Mouse (Mus musculus) myocyte (in vitro differentiated cells): ENCODE results near the gene Fbxw4. TPM values are rescaled to one million over a fixed set of nuclear protein-coding genes. Genes with fewer than 3 reads are reported as not detected.

Source experiments
- H3K27me3 ChIP-seq: one replicate; pipeline ENCODE4 v1.6.1; 2011; ENCODE audit not compliant: control insufficient read depth, insufficient read depth, insufficient read length
- H3K36me3 ChIP-seq: one replicate; pipeline ENCODE4 v1.6.1; 2011; ENCODE audit not compliant: control insufficient read depth, insufficient read depth
- H3K4me2 ChIP-seq: one replicate; pipeline ENCODE4 v1.6.1; 2011; ENCODE audit warnings: low read depth, control low read depth
- H3K4me3 ChIP-seq: one replicate; pipeline ENCODE4 v1.5.1; 2011; ENCODE audit warnings: mild to moderate bottlenecking, control low read depth, moderate library complexity
- H3K79me2 ChIP-seq: one replicate; pipeline ENCODE4 v1.6.1; 2011; ENCODE audit not compliant: control insufficient read depth, insufficient read depth
- H3ac ChIP-seq: one replicate; pipeline ENCODE4 v1.6.1; 2011; ENCODE audit not compliant: control insufficient read depth, insufficient read length
- CEBPB ChIP-seq: IDR thresholded peaks from 2 replicates; pipeline ENCODE4 v1.6.1; 2011; ENCODE audit warnings: mild to moderate bottlenecking, moderate library complexity; ENCODE audit not compliant: poor library complexity, insufficient read depth, severe bottlenecking
- E2F4 ChIP-seq: IDR thresholded peaks from one replicate; pipeline ENCODE4 v1.6.1; 2011; ENCODE audit warnings: mild to moderate bottlenecking, control low read depth, moderate library complexity; ENCODE audit not compliant: insufficient read depth
- MAX ChIP-seq: IDR thresholded peaks from one replicate; pipeline ENCODE4 v1.6.1; 2011; ENCODE audit warnings: low read depth, mild to moderate bottlenecking, control low read depth
- MYOD1 ChIP-seq, 3 experiments: IDR thresholded peaks; one replicate each; pipeline ENCODE4 v1.6.1; 2011; ENCODE audit warnings: control low read depth in 2 of 3, low read depth in 2 of 3, mild to moderate bottlenecking in 2 of 3, moderate library complexity in 1 of 3; ENCODE audit not compliant: insufficient read length in 2 of 3, control insufficient read depth in 1 of 3
- MYOG ChIP-seq, 3 experiments: IDR thresholded peaks; one replicate each; pipeline ENCODE4 v1.6.1; 2011; ENCODE audit warnings: control low read depth in 2 of 3, low read depth in 2 of 3, mild to moderate bottlenecking in 2 of 3; ENCODE audit not compliant: insufficient read length in 2 of 3, control insufficient read depth in 1 of 3, insufficient read depth in 1 of 3
- POLR2A ChIP-seq: IDR thresholded peaks from one replicate; pipeline ENCODE4 v1.6.1; 2011; ENCODE audit warnings: low read depth, mild to moderate bottlenecking, control low read depth, moderate library complexity; ENCODE audit not compliant: insufficient read length
- POLR2AphosphoS2 ChIP-seq: IDR thresholded peaks from one replicate; pipeline ENCODE4 v1.6.1; 2011; ENCODE audit warnings: low read depth, control low read depth; ENCODE audit not compliant: insufficient read length
- REST ChIP-seq: IDR thresholded peaks from one replicate; pipeline ENCODE4 v1.6.1; 2011; ENCODE audit warnings: mild to moderate bottlenecking, control low read depth, moderate library complexity; ENCODE audit not compliant: insufficient read depth, insufficient read length
- SRF ChIP-seq: IDR thresholded peaks from one replicate; pipeline ENCODE4 v1.6.1; 2011; ENCODE audit warnings: low read depth; ENCODE audit not compliant: control insufficient read depth, insufficient read length
- TCF12 ChIP-seq: IDR thresholded peaks from one replicate; pipeline ENCODE4 v1.6.1; 2011; ENCODE audit warnings: mild to moderate bottlenecking, control low read depth; ENCODE audit not compliant: poor library complexity, insufficient read depth, severe bottlenecking
- TCF3 ChIP-seq: IDR thresholded peaks from one replicate; pipeline ENCODE4 v1.6.1; 2011; ENCODE audit warnings: low read depth, control low read depth; ENCODE audit not compliant: insufficient read length
- USF1 ChIP-seq: IDR thresholded peaks from one replicate; pipeline ENCODE4 v1.6.1; 2011; ENCODE audit warnings: low read depth, mild to moderate bottlenecking, control low read depth, moderate library complexity
- polyA plus RNA-seq: library from polyadenylated mRNA; unstranded; fragments of >200 nt; fragmentation: generic; extraction: Trizol; gene quantifications from one replicate; pipeline ENCODE4 v1.2.1, GENCODE M21; 2012; ENCODE audit warnings: missing spikeins

Gene Fbxw4
- polyA plus RNA-seq, 1 experiment: 37.0 TPM

DNA sequence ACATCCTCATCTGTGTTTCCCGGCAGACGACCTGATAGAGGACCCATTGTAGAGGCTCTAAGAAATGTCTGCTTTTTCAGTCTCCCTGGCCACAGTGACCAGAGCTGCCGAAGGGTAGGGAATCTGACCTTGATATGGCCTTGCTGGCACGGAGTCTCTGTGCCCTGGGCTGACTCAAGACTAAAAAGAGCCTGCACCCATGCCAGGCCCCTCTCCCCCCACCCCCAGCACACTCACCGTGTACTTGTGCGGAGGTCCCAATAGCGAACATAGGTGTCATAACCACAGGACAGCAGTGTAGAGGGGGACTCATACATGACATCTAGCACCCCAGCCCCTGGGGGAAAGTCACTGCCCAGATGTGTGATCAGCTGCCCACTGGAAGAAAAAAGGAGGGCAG is 80.7 kb downstream of the Fbxw4 start:
- no peak overlapping the region for H3K4me3 ChIP-seq
- no peaks in the 10 kb centered on the region for H3K79me2 ChIP-seq
- no peak overlapping the region for H3K4me2 ChIP-seq
- TF ChIP-seq MYOG (IDR thresholded peaks at IDR 0.05; ENCODE audit: control insufficient read depth in 1 of 3, insufficient read depth in 1 of 3, insufficient read length in 2 of 3, low read depth in 2 of 3) (no peak), POLR2AphosphoS2 (no peak), MAX (no peak), CEBPB (no peak), USF1 (no peak), MYOD1 (IDR thresholded peaks at IDR 0.05; ENCODE audit: control insufficient read depth in 1 of 3, insufficient read length in 2 of 3, low read depth in 2 of 3) (no peak), POLR2A (no peak), SRF (no peak), E2F4 (no peak), TCF3 (no peak)
- peaks cover 3% of the 10 kb centered on the region for H3K36me3 ChIP-seq
- no peak overlapping the region for H3ac ChIP-seq
- no peaks in the 10 kb centered on the region for H3K27me3 ChIP-seq

DNA sequence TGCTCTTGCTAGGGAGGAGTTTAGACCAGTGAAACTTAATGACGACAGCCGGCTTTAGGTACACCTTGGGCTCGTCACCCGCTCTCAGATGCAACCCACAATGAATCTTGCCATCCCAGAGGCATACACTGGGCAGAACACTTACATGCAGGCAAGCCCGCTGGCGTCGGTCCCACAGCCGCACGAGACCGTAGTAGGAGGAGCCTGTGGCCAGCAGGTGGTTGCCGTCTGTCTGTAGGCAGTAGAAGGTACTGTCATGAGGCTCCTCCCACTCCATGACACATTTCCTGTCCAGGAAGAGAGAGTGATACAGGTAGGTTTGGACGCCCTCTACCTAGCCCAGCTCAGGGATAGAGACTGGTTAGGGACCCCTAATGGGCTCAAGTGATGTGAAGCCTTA is 81.1 kb downstream of the Fbxw4 start:
- H3K36me3 ChIP-seq: no peaks in the 10 kb centered on the region
- H3K4me3 ChIP-seq: no peak overlapping the region
- H3K4me2 ChIP-seq: no peak overlapping the region
- H3ac ChIP-seq: no peak overlapping the region
- TF ChIP-seq CEBPB (no peak), MYOD1 (IDR thresholded peaks at IDR 0.05; ENCODE audit: control insufficient read depth in 1 of 3, insufficient read length in 2 of 3, low read depth in 2 of 3) (no peak), REST (no peak), POLR2AphosphoS2 (no peak), SRF (no peak), MAX (no peak), USF1 (no peak)
- no peaks in the 10 kb centered on the region for H3K79me2 ChIP-seq
- no peaks in the 10 kb centered on the region for H3K27me3 ChIP-seq

DNA sequence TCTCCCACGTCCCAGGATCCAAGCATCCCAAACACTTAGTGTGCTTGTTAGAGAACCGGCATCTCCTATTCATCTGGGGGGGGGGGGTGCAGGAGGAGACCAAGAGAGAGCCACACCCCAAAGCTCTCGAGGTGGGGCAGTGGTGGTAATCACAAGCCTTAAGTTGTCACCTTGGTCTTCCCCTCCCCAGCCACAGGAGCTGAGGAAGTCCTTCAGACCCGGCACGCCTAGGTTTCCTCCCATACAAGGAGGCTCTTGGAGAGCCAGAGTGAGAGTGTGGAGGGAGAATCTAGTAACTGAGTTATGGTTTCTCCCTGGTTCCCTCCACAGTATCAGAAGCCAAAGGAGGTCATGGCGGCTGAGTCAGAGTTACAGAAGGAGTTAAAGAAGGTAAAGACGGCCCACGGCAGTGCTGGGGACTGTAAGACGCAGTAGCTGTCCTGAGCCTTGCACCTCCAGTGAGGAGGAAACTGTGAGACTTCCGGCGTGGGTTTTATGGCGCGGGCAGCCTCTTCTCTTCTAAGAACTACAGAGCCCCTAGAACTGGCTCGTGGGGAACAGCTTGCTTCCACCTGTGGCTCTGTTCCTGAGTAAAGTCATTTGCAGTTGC is 82.9 kb downstream of the Fbxw4 start:
- Histone ChIP-seq H3K4me2 (no peak overlapping the region), H3K27me3 (no peaks in the 10 kb centered on the region), H3K36me3 (peaks cover 6% of the 10 kb centered on the region), H3K79me2 (no peaks in the 10 kb centered on the region), H3ac (no peak overlapping the region), H3K4me3 (no peak overlapping the region)
- TF ChIP-seq REST: no peak
- TF ChIP-seq POLR2AphosphoS2: no peak
- no peak for TF ChIP-seq MAX
- TF ChIP-seq POLR2A: no peak
- TF ChIP-seq MYOD1 (IDR thresholded peaks at IDR 0.05; ENCODE audit: control insufficient read depth in 1 of 3, insufficient read length in 2 of 3, low read depth in 2 of 3): no peak
- TF ChIP-seq MYOG (IDR thresholded peaks at IDR 0.05; ENCODE audit: control insufficient read depth in 1 of 3, insufficient read depth in 1 of 3, insufficient read length in 2 of 3, low read depth in 2 of 3): no peak
- TF ChIP-seq SRF: no peak
- no peak for TF ChIP-seq USF1
- no peak for TF ChIP-seq E2F4
- no peak for TF ChIP-seq TCF3
- TF ChIP-seq CEBPB: no peak
- TF ChIP-seq TCF12: no peak

DNA sequence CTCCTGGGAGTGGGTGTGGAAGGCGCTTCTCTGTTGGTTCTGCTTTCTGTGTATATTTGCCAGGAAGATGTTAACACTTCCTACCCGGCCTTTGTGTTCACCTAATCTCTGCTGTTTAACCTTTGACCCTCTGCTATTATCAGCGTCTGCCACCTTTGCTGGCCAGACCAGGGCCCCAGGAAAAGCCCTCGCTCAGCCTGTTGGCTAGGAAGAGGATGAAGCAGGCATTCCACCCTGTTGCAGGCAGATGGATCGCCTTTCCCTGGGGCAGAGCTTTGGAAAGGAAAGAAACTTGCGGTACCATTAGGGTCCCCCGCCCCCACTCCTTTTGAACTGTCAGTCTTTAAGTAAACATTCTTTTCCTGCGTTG is 84.5 kb downstream of the Fbxw4 start:
- peaks cover 8% of the 10 kb centered on the region for H3K36me3 ChIP-seq
- no peak for TF ChIP-seq SRF
- TF ChIP-seq POLR2AphosphoS2: no peak
- TF ChIP-seq E2F4: no peak
- no peak for TF ChIP-seq REST
- no peak for TF ChIP-seq MYOG (IDR thresholded peaks at IDR 0.05; ENCODE audit: control insufficient read depth in 1 of 3, insufficient read depth in 1 of 3, insufficient read length in 2 of 3, low read depth in 2 of 3)
- no peak for TF ChIP-seq TCF3
- TF ChIP-seq MAX: no peak
- no peak for TF ChIP-seq CEBPB
- no peak for TF ChIP-seq POLR2A
- TF ChIP-seq USF1: no peak
- no peak for TF ChIP-seq MYOD1 (IDR thresholded peaks at IDR 0.05; ENCODE audit: control insufficient read depth in 1 of 3, insufficient read length in 2 of 3, low read depth in 2 of 3)
- TF ChIP-seq TCF12: no peak
- H3K4me2 ChIP-seq: no peak overlapping the region
- no peaks in the 10 kb centered on the region for H3K27me3 ChIP-seq
- no peaks in the 10 kb centered on the region for H3K79me2 ChIP-seq
- H3ac ChIP-seq: no peak overlapping the region
- no peak overlapping the region for H3K4me3 ChIP-seq

DNA sequence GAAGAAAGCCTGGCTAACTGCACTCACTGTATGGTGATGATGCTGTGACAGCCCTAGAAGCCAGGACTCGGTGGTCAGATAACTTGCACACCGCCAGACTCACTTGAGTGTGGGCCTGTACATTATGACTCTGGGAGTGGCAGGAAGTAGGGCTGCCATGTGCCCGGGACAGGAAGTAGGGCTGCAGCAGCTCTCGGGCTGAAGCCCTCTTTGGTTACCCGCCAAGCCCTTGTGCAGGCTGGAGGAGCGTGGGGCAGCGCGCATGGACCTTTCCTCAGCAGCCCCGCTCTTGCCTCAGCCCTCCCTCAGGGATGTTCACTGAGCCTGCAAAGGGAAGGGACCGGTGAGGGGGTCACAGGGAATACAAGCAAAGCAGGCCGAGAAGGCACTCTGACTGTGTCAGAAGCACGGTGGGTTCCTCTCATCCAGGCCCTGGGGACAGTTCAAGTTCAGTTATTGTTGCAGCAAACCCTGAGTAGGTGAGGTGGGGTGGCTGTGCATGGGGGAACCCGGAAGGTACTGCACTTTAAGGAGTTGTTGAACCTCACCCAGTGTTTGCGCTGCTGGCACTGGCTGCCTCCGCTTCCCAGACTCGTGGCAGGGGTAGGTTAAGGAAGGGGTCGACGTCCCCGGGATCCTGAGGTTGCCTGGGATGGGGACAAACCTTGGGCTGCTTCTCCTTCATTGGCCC is 85.0 kb downstream of the Fbxw4 start:
- Histone ChIP-seq H3K36me3 (peaks cover 8% of the 10 kb centered on the region), H3K4me2 (no peak overlapping the region)
- TF ChIP-seq USF1 (no peak), POLR2A (no peak), E2F4 (no peak), CEBPB (no peak), REST (no peak), TCF3 (no peak), MYOD1 (IDR thresholded peaks at IDR 0.05; ENCODE audit: control insufficient read depth in 1 of 3, insufficient read length in 2 of 3, low read depth in 2 of 3) (no peak), TCF12 (no peak), SRF (no peak), MAX (no peak), MYOG (IDR thresholded peaks at IDR 0.05; ENCODE audit: control insufficient read depth in 1 of 3, insufficient read depth in 1 of 3, insufficient read length in 2 of 3, low read depth in 2 of 3) (no peak), POLR2AphosphoS2 (no peak)

More for the DNA sequence above, 85.0 kb downstream of the Fbxw4 start:
- no peaks in the 10 kb centered on the region for H3K27me3 ChIP-seq
- no peaks in the 10 kb centered on the region for H3K79me2 ChIP-seq
- no peak overlapping the region for H3ac ChIP-seq
- no peak overlapping the region for H3K4me3 ChIP-seq
